In the genomic region with DNA sequence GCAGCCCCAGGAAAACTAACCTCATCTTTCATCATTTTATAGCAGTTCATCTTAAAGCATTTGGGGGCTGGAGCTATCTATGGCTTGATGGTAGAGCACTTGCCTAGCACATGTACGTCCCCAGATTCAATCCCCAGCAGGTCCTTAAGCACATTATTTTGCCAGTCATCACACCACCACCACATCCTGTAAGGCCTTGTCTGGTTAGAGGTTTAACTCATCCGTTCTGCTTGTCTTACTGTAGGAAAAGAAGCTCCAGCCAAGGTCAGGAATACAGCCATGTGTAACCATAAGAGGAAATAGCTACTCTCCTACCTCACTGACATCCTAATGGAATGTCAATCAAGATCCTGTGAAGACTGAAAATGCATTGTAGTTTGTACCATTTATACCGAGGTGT, we compare ENCODE assay signal across 24 mouse cellular contexts.
"Had no signal": no experiment of that assay in that cellular context is flagged by ENCODE, and none has a peak within 500 bp of the region (broad histone marks: within the 10 kb centered on the region; RNA-seq: fewer than 3 reads in every experiment).

No protein-coding gene starts in this region.

- H3K4me2 ChIP-seq: heart, embryonic 12.5 days; hindbrain, embryonic 13.5 days; hindbrain, embryonic 15.5 days; intestine, embryonic 15.5 days; limb, embryonic 12.5 days; liver, embryonic 11.5 days; liver, embryonic 13.5 days; liver, embryonic 15.5 days had no signal

- H3K4me3 ChIP-seq: heart, embryonic 10.5 days; heart, embryonic 12.5 days; hindbrain, embryonic 13.5 days; hindbrain, embryonic 15.5 days; intestine, embryonic 15.5 days; layer of hippocampus, adult 2 months; left cerebral cortex, adult 2 months; limb, embryonic 10.5 days; limb, embryonic 12.5 days; liver, embryonic 13.5 days; liver, embryonic 15.5 days had no signal

- ATAC-seq: hindbrain, postnatal 0 days; intestine, embryonic 15.5 days had no signal

- H3K9ac ChIP-seq: heart, embryonic 12.5 days; hindbrain, embryonic 13.5 days; hindbrain, embryonic 15.5 days; intestine, embryonic 15.5 days; limb, embryonic 12.5 days; liver, embryonic 13.5 days; liver, embryonic 15.5 days had no signal

- DNase-seq: gastrocnemius, postnatal 14 days; gastrocnemius, postnatal 36 days; heart, adult 18-20 months; heart, postnatal 10 days; kidney, adult 11 months; kidney, adult 2 months; kidney, adult 9 months; kidney, postnatal 10 days; kidney, postnatal 25 days; kidney, postnatal 4 days; liver; liver, embryonic 13.5 days had no signal

- H3K27me3 ChIP-seq: heart, embryonic 12.5 days; hindbrain, embryonic 13.5 days; hindbrain, embryonic 15.5 days; intestine, embryonic 15.5 days; limb, embryonic 12.5 days; liver, embryonic 13.5 days; liver, embryonic 15.5 days had no signal

- H3K9me3 ChIP-seq: heart, embryonic 10.5 days; heart, embryonic 12.5 days; hindbrain, embryonic 13.5 days; hindbrain, embryonic 15.5 days; intestine, embryonic 15.5 days; limb, embryonic 10.5 days; limb, embryonic 12.5 days; liver, embryonic 13.5 days; liver, embryonic 15.5 days had no signal

- H3K27ac ChIP-seq: heart, embryonic 10.5 days; hindbrain, embryonic 13.5 days; hindbrain, embryonic 15.5 days; hindbrain, postnatal 0 days; intestine, embryonic 15.5 days; layer of hippocampus, adult 2 months; left cerebral cortex, adult 2 months; limb, embryonic 10.5 days; limb, embryonic 12.5 days; liver, embryonic 13.5 days; liver, embryonic 15.5 days had no signal

- H3K4me1 ChIP-seq: heart, embryonic 10.5 days; hindbrain, embryonic 13.5 days; hindbrain, embryonic 15.5 days had no signal
